Mouse (Mus musculus): ENCODE results near the gene Msantd4.

- TF ChIP-seq POLR2A (IDR thresholded peaks at IDR 0.05; ENCODE audit: borderline replicate concordance, control insufficient read depth, low read depth, low read length) (no peak), CTCF (IDR thresholded peaks at IDR 0.05; ENCODE audit: control insufficient read depth, insufficient read depth, low read length) (no peak)
These were observed 318 bp downstream of the Msantd4 start for GRCm38 (mm10) chr9:4376640-4377120.
